In the genomic region with DNA sequence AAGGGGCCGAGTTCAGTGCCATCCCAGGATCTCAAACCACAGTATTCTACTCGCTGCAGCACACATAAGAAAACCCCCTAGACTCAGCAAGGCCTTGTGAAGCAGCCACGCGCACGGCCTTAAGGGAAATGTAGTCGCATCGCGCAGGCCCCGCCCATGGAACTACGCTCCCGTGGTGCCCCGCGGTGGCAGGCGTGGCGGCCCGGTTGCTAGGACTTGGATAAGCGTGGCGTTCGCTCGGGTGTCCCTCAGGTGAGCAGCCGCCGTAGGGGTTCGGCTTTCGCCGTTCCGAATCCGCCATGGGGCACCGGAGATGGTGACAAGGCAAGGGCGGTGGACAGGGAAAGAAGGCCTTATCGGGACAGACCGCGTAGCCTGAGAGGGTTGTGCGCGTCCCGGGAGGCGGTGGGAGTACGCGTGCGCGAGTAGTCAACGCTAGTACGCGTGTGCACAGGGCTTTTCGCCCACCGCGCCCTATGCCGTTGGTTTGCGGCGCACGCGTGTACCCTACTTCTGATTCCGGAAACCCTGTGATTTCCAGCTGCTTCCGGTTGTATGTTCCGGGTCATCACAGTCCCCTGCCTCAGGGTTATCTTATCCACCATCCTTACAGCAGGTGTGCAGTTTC, we compare ENCODE assay signal across 8 mouse cellular contexts. TPM values are rescaled to one million over a fixed set of nuclear protein-coding genes. Genes with fewer than 3 reads are reported as not detected.
DNase-seq lines count a peak whose midpoint lies in the region; ATAC-seq and TF ChIP-seq lines count a peak whose summit lies in the region.

Gene Scamp4 (plus strand): TSS at position 175 of the 628 bp plus-strand sequence.
Gene Adat3 (plus strand): TSS at position 183 of the 628 bp plus-strand sequence.

- H3K9me3 ChIP-seq in CH12.LX (replicated peaks; ENCODE audit: low read length), result no peaks in the 10 kb centered on the region
- H3K9me3 ChIP-seq in forebrain, embryonic 12.5 days, result no peaks in the 10 kb centered on the region
- no peaks in the 10 kb centered on the region for H3K9me3 ChIP-seq in liver, postnatal 0 days (ENCODE audit: low read length)
- no peaks in the 10 kb centered on the region for H3K9me3 ChIP-seq in neural tube, embryonic 14.5 days (ENCODE audit: control insufficient read depth, low read length)

- H3K4me2 ChIP-seq in CH12.LX (ENCODE audit: insufficient read depth, low read depth, poor library complexity, severe bottlenecking), result peak within 1 kb of the TSS; percentile 92
- peak within 1 kb of the TSS; percentile 95 for H3K4me2 ChIP-seq in forebrain, embryonic 12.5 days
- H3K4me2 ChIP-seq in liver, postnatal 0 days (ENCODE audit: low read depth, low read length), result peak within 1 kb of the TSS; percentile 84
- H3K4me2 ChIP-seq in neural tube, embryonic 14.5 days (ENCODE audit: low read depth, low read length), result peak within 1 kb of the TSS; percentile 83

- peak; percentile 91 for TF ChIP-seq POLR2A in CH12.LX (IDR thresholded peaks at IDR 0.05; ENCODE audit: low read depth, low read length)

- under 1% methylated on average over 54 of the region's 54 CpGs for WGBS in forebrain, embryonic 12.5 days
- under 1% methylated on average over 54 of the region's 54 CpGs for WGBS in large intestine, adult 2 months
- under 1% methylated on average over 52 of the region's 54 CpGs for WGBS in liver, postnatal 0 days (ENCODE audit: insufficient replicate concordance)
- WGBS in neural tube, embryonic 14.5 days, result under 1% methylated on average over 53 of the region's 54 CpGs

- in situ Hi-C loops in CH12.LX (cut with MboI; ENCODE audit: low pct_ligation_motif_present, low pct_unique_long_range_greater_than_20kb, low sequenced_read_pairs), result no loop called here

- intact Hi-C loops in heart, postnatal 10 days (cut with DNase I), result no loop called here

- H3K79me2 ChIP-seq in CH12.LX (replicated peaks; ENCODE audit: control insufficient read depth, extremely low read depth, insufficient read depth, poor library complexity, severe bottlenecking), result peaks cover 35% of the 10 kb centered on the region

- H3K27me3 ChIP-seq in CH12.LX (replicated peaks), result no peaks in the 10 kb centered on the region
- H3K27me3 ChIP-seq in forebrain, embryonic 12.5 days, result no peaks in the 10 kb centered on the region
- no peaks in the 10 kb centered on the region for H3K27me3 ChIP-seq in liver, postnatal 0 days (ENCODE audit: insufficient read depth, low read length)
- H3K27me3 ChIP-seq in neural tube, embryonic 14.5 days (ENCODE audit: control insufficient read depth, insufficient read depth, low read length), result no peaks in the 10 kb centered on the region

- TF ChIP-seq CTCF in CH12.LX (conservative IDR thresholded peaks at IDR 0.05 in 1 of 2, IDR thresholded peaks at IDR 0.05 in 1 of 2; ENCODE audit: low read depth in 2 of 2, low read length in 2 of 2), result no peak
- no peak for TF ChIP-seq CTCF in liver, postnatal 0 days (IDR thresholded peaks at IDR 0.05; ENCODE audit: low read depth)

- ATAC-seq in forebrain, embryonic 12.5 days (ENCODE audit: low FRiP score), result peak; percentile 97
- ATAC-seq in liver, postnatal 0 days, result peak; percentile 94
- peak; percentile 95 for ATAC-seq in neural tube, embryonic 14.5 days (ENCODE audit: low read depth)

- peak within 1 kb of the TSS; percentile 95 for H3K9ac ChIP-seq in CH12.LX (ENCODE audit: insufficient read depth, low read depth)
- peak within 1 kb of the TSS; percentile 66 for H3K9ac ChIP-seq in forebrain, embryonic 12.5 days
- peak within 1 kb of the TSS; percentile 65 for H3K9ac ChIP-seq in liver, postnatal 0 days (replicated peaks)
- H3K9ac ChIP-seq in neural tube, embryonic 14.5 days (replicated peaks; ENCODE audit: low read depth, low read length), result peak within 1 kb of the TSS; percentile 43

- H3K27ac ChIP-seq in CH12.LX (ENCODE audit: insufficient read depth, low read depth), result peak within 1 kb of the TSS; percentile 89
- H3K27ac ChIP-seq in forebrain, embryonic 12.5 days, result peak within 1 kb of the TSS; percentile 86
- peak within 1 kb of the TSS; percentile 92 for H3K27ac ChIP-seq in liver, postnatal 0 days (ENCODE audit: low read depth)
- H3K27ac ChIP-seq in neural tube, embryonic 14.5 days (ENCODE audit: low read depth, low read length), result peak within 1 kb of the TSS; percentile 78

- TF ChIP-seq RAD21 in CH12.LX (IDR thresholded peaks at IDR 0.05; ENCODE audit: low read depth, low read length), result no peak

- TF ChIP-seq EP300 in CH12.LX (IDR thresholded peaks at IDR 0.05; ENCODE audit: low read length), result no peak; the same call in 1 of the 2 replicates
- TF ChIP-seq EP300 in liver, postnatal 0 days (IDR thresholded peaks at IDR 0.05; ENCODE audit: low read depth), result peak; percentile 43

- peaks cover 15 to 27% of the 10 kb centered on the region in 2 experiments for H3K4me1 ChIP-seq in CH12.LX (ENCODE audit: control insufficient read depth in 1 of 2, insufficient read depth in 2 of 2)
- H3K4me1 ChIP-seq in forebrain, embryonic 12.5 days, result peaks cover 23% of the 10 kb centered on the region
- peaks cover 38% of the 10 kb centered on the region for H3K4me1 ChIP-seq in liver, postnatal 0 days (ENCODE audit: insufficient read depth)
- peaks cover 10% of the 10 kb centered on the region for H3K4me1 ChIP-seq in neural tube, embryonic 14.5 days (ENCODE audit: control insufficient read depth, insufficient read depth, low read length)

- peaks cover 22 to 34% of the 10 kb centered on the region in 2 experiments for H3K36me3 ChIP-seq in CH12.LX (replicated peaks in 1 of 2; ENCODE audit: control insufficient read depth in 1 of 2, insufficient read depth in 1 of 2, low read length in 1 of 2)
- H3K36me3 ChIP-seq in forebrain, embryonic 12.5 days (replicated peaks), result peaks cover 18% of the 10 kb centered on the region
- H3K36me3 ChIP-seq in liver, postnatal 0 days (replicated peaks; ENCODE audit: insufficient read depth, low read length), result peaks cover 17% of the 10 kb centered on the region
- peaks cover 9% of the 10 kb centered on the region for H3K36me3 ChIP-seq in neural tube, embryonic 14.5 days (ENCODE audit: control insufficient read depth, insufficient read depth, low read length)

- H3K4me3 ChIP-seq in CH12.LX (replicated peaks in 1 of 3; ENCODE audit: low read depth in 2 of 3, low read length in 2 of 3, poor library complexity in 1 of 3), result peak within 1 kb of the TSS; percentile 60 to 92 (median 89)
- H3K4me3 ChIP-seq in forebrain, embryonic 12.5 days (replicated peaks), result peak within 1 kb of the TSS; percentile 73
- peak within 1 kb of the TSS; percentile 87 for H3K4me3 ChIP-seq in liver, postnatal 0 days (ENCODE audit: low read depth, low read length)
- H3K4me3 ChIP-seq in neural tube, embryonic 14.5 days (ENCODE audit: low read depth, low read length), result peak within 1 kb of the TSS; percentile 52

- dilution Hi-C loops in CH12.LX (cut with MboI; ENCODE audit: extremely low pct_ligation_motif_present, extremely low pct_unique_long_range_greater_than_20kb, low sequenced_read_pairs), result no loop called here

- peak; percentile 95 for DNase-seq in CH12.LX (ENCODE audit: extremely low read depth)
- peak; percentile 93 for DNase-seq in c-Kit-positive CD71-positive TER-119-negative erythroid progenitor cells, embryonic 14.5 days (ENCODE audit: low read depth)
- DNase-seq in heart, postnatal 10 days, result peak; percentile 97
- DNase-seq in large intestine, adult 2 months (ENCODE audit: low read depth, low spot score), result peak; percentile 82
- DNase-seq in liver, postnatal 0 days, result peak; percentile 95
- peak; percentile 96 for DNase-seq in testis, postnatal 10 days (ENCODE audit: low spot score)

TF ChIP-seq in CH12.LX, 34 proteins besides CTCF, POLR2A, EP300 and RAD21 (continues in another document):
- 0 out of 2 replicates have a peak, but pooled peaks have one; percentile 11 for TF ChIP-seq E2F4 (IDR thresholded peaks at IDR 0.05; ENCODE audit: insufficient replicate concordance, low read depth, low read length)
- peak; percentile 97 for TF ChIP-seq MXI1 (IDR thresholded peaks at IDR 0.05; ENCODE audit: low read depth, low read length)
- TF ChIP-seq SMC3 (IDR thresholded peaks at IDR 0.05; ENCODE audit: low read depth, low read length), result no peak
- peak; percentile 18; the same call in 1 of the 2 replicates for TF ChIP-seq CHD2 (IDR thresholded peaks at IDR 0.05; ENCODE audit: low read length)
- TF ChIP-seq JUN (IDR thresholded peaks at IDR 0.05; ENCODE audit: insufficient read depth, low read depth, low read length), result no peak
- no peak for TF ChIP-seq USF2 (conservative IDR thresholded peaks at IDR 0.05; ENCODE audit: low read depth, low read length)
- peak; percentile 86 for TF ChIP-seq MAX (IDR thresholded peaks at IDR 0.05; ENCODE audit: low read length)
- TF ChIP-seq UBTF (IDR thresholded peaks at IDR 0.05; ENCODE audit: low read depth, low read length), result no peak
- TF ChIP-seq NRF1 (IDR thresholded peaks at IDR 0.05; ENCODE audit: low read depth, low read length), result peak; percentile 90
- no peak for TF ChIP-seq ZKSCAN1 (IDR thresholded peaks at IDR 0.05; ENCODE audit: borderline replicate concordance, low read depth, low read length)
- TF ChIP-seq KAT2A (IDR thresholded peaks at IDR 0.05; ENCODE audit: insufficient replicate concordance, low read length), result peak; percentile 83; the same call in 1 of the 2 replicates
- TF ChIP-seq BHLHE40 (IDR thresholded peaks at IDR 0.05; ENCODE audit: low read depth, low read length), result peak; percentile 82
- peak; percentile 84; the same call in 1 of the 2 replicates for TF ChIP-seq MYC (IDR thresholded peaks at IDR 0.05; ENCODE audit: low read depth, low read length)
- peak; percentile 87; the same call in 1 of the 2 replicates for TF ChIP-seq POLR2AphosphoS2 (IDR thresholded peaks at IDR 0.05; ENCODE audit: low read depth, low read length)

RNA-seq across cellular contexts. Expression of gene Scamp4, which starts in this region (rescaled TPM):
- total RNA-seq in CH12.LX (2012; rRNA removed), result 33.2 and 33.9 TPM in 2 replicates
- 17.8 and 18.5 TPM in 2 replicates for total RNA-seq in CH12.LX (2014; rRNA removed)
- 81.2 and 89.9 TPM in 2 replicates for polyA plus RNA-seq in CH12.LX (2012; ENCODE audit: insufficient read length, low read depth)
- 63.7 and 67.8 TPM in 2 replicates for polyA plus RNA-seq in forebrain, embryonic 12.5 days (2016; fragmentation: Nextera tagmentation; extraction: Ambion mirVana)
- 10 to 100 TPM; 25.9 to 27.8 TPM for total RNA-seq in heart, postnatal 10 days (2021)
- 129 and 145 TPM in 2 replicates for polyA plus RNA-seq in large intestine, adult 2 months (2012; rRNA removed)
- 27.5 and 29.2 TPM in 2 replicates for polyA plus RNA-seq in liver, postnatal 0 days (2015; fragmentation: Nextera tagmentation; extraction: Ambion mirVana)
- 71.6 and 72.4 TPM in 2 replicates for polyA plus RNA-seq in neural tube, embryonic 14.5 days (2014; fragmentation: Nextera tagmentation; extraction: Ambion mirVana)

RNA-seq across cellular contexts. Expression of gene Adat3, which starts in this region (rescaled TPM):
- total RNA-seq in CH12.LX (2012; rRNA removed), result 5.0 and 8.0 TPM in 2 replicates
- total RNA-seq in CH12.LX (2014; rRNA removed), result 5.8 and 6.6 TPM in 2 replicates
- 6.3 and 6.7 TPM in 2 replicates for polyA plus RNA-seq in CH12.LX (2012; ENCODE audit: insufficient read length, low read depth)
- 5.3 and 6.0 TPM in 2 replicates for polyA plus RNA-seq in forebrain, embryonic 12.5 days (2016; fragmentation: Nextera tagmentation; extraction: Ambion mirVana)
- total RNA-seq in heart, postnatal 10 days (2021), result 1 to 10 TPM; 1.2 to 1.8 TPM
- polyA plus RNA-seq in large intestine, adult 2 months (2012; rRNA removed), result 11.8 and 14.6 TPM in 2 replicates
- 2.1 and 2.6 TPM in 2 replicates for polyA plus RNA-seq in liver, postnatal 0 days (2015; fragmentation: Nextera tagmentation; extraction: Ambion mirVana)
- 5.5 and 6.7 TPM in 2 replicates for polyA plus RNA-seq in neural tube, embryonic 14.5 days (2014; fragmentation: Nextera tagmentation; extraction: Ambion mirVana)

Comparison
In these comparisons a context has a peak if more than half of its experiments do, and no peak if none do; other contexts are left out.
1. Peak in every context shown above with its lines: DNase-seq, ATAC-seq, H3K4me3 ChIP-seq and H3K27ac ChIP-seq.
2. H3K9ac ChIP-seq: peak in every context shown above with its lines; median percentile 95 in CH12.LX; 66 in forebrain, embryonic 12.5 days; 65 in liver, postnatal 0 days; 43 in neural tube, embryonic 14.5 days.